Mouse (Mus musculus): ENCODE results near the gene Ccdc137.
"Not testable (repeated sequence)": the region's sequence is repeated elsewhere in the genome, so short reads cannot be mapped to it uniquely, and the experiment has no call there.

The Ccdc137 gene

GRCm38 (mm10) chr11:120457772-120458751 is at the start of gene Ccdc137, which contains the start of gene Oxld1:
TSS of gene Ccdc137 (plus strand) at chr11:120458115.
TSS of gene Oxld1 (minus strand) at chr11:120458068.
- peak; percentile 85 for DNase-seq

GRCm38 (mm10) chr11:120413621-120414020 is 44.3 kb upstream of the Ccdc137 start:
- not testable (repeated sequence) for DNase-seq

GRCm38 (mm10) chr11:120417852-120418251 is 40.1 kb upstream of the Ccdc137 start:
- DNase-seq = no peak

GRCm38 (mm10) chr11:120418592-120418991 is 39.3 kb upstream of the Ccdc137 start:
- DNase-seq = no peak

GRCm38 (mm10) chr11:120422651-120423568 is 35.0 kb upstream of the Ccdc137 start:
- DNase-seq = no peak

GRCm38 (mm10) chr11:120423569-120424295 is 34.2 kb upstream of the Ccdc137 start:
- DNase-seq = peak; percentile 82 to 87

GRCm38 (mm10) chr11:120426727-120427126 is 31.2 kb upstream of the Ccdc137 start:
- no peak for DNase-seq

GRCm38 (mm10) chr11:120437152-120437856 is 20.6 kb upstream of the Ccdc137 start, which contains the start of gene Nploc4:
TSS of gene Nploc4 (minus strand) at chr11:120437708.
- DNase-seq = peak; percentile 93 to 95

- no peak for DNase-seq
Measured at GRCm38 (mm10) chr11:120437857-120438385, 20.0 kb upstream of the Ccdc137 start.

GRCm38 (mm10) chr11:120442344-120442743 is 15.6 kb upstream of the Ccdc137 start, which contains the start of gene Tspan10:
TSS of gene Tspan10 (plus strand) at chr11:120442644.
- no peak for DNase-seq

- DNase-seq = no peak
Measured at GRCm38 (mm10) chr11:120442765-120443280, 15.1 kb upstream of the Ccdc137 start.

GRCm38 (mm10) chr11:120444106-120444505 is 13.8 kb upstream of the Ccdc137 start:
- DNase-seq = no peak

- DNase-seq = no peak
Measured at GRCm38 (mm10) chr11:120445475-120445874, 12.4 kb upstream of the Ccdc137 start.

GRCm38 (mm10) chr11:120447179-120447578 is 10.7 kb upstream of the Ccdc137 start:
- no peak for DNase-seq

GRCm38 (mm10) chr11:120452246-120452645 is 5.7 kb upstream of the Ccdc137 start:
- DNase-seq = no peak

GRCm38 (mm10) chr11:120453306-120453705 is 4.6 kb upstream of the Ccdc137 start, which contains the start of gene Pde6g:
TSS of gene Pde6g (minus strand) at chr11:120453500.
- DNase-seq = no peak

- no peak for DNase-seq
Measured at GRCm38 (mm10) chr11:120454965-120455364, 3.0 kb upstream of the Ccdc137 start.

GRCm38 (mm10) chr11:120455413-120455812 is 2.5 kb upstream of the Ccdc137 start:
- no peak for DNase-seq

GRCm38 (mm10) chr11:120457370-120457769 is 545 bp upstream of the Ccdc137 start:
- DNase-seq = no peak

GRCm38 (mm10) chr11:120458847-120459597 is 1.1 kb downstream of the Ccdc137 start:
- DNase-seq = no peak
